Mouse (Mus musculus): Measurements from ENCODE around the gene Hapln1. TPM values are rescaled to one million over a fixed set of nuclear protein-coding genes. Genes with fewer than 3 reads are reported as not detected.

Hapln1 gene
- total and polyA plus RNA-seq, 2 experiments from 2014 or later = 0.46 to 0.64 TPM

DNA sequence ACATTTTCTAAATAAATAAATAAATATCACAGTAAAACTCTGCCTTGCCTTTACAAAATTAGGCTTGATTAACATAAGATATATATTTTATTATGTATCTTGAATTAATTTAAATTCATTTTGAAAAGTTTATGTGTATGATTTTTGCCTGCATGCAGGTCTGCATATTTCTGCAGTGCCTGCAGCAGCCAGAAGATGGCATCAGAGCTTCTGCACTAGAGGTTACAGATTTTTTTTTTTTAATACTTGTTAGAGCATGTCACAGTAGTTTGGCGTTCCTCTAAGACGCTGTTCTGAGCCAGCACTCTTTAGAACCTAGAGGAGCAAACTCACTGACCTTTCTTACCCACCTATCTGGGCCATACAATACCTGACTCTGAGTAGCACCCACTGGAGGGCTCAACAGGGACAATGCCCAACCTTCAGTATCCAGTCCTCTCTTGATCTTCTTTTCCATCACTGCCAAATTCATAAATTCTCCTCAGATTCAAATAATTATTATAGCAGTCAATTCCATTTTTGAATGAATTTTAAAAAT lies 8.7 kb downstream of the Hapln1 start:
- H3K27me3 ChIP-seq (ENCODE audit: control insufficient read depth, insufficient read depth, low read length) = no peaks in the 10 kb centered on the region
- no peaks in the 10 kb centered on the region for H3K36me3 ChIP-seq (replicated peaks; ENCODE audit: control insufficient read depth, insufficient read depth, low read length)
- no peak overlapping the region for H3K4me2 ChIP-seq (ENCODE audit: low read depth, low read length)
- no peak overlapping the region for H3K4me3 ChIP-seq (ENCODE audit: low read depth, low read length)
- H3K4me1 ChIP-seq (ENCODE audit: control insufficient read depth, insufficient read depth) = no peaks in the 10 kb centered on the region
- 15% methylated on average over 2 of the region's 2 CpGs for WGBS
- ATAC-seq (ENCODE audit: insufficient read depth, low read depth) (no peak), DNase-seq (ENCODE audit: low spot score) (no peak)
- no peaks in the 10 kb centered on the region for H3K9me3 ChIP-seq (replicated peaks; ENCODE audit: control insufficient read depth, low read length)
- H3K27ac ChIP-seq (ENCODE audit: low read depth) = no peak overlapping the region
- TF ChIP-seq EP300 (IDR thresholded peaks at IDR 0.05; ENCODE audit: low read depth) (no peak), CTCF (IDR thresholded peaks at IDR 0.05; ENCODE audit: low read depth) (peak; percentile 60)
- no peak overlapping the region for H3K9ac ChIP-seq (replicated peaks; ENCODE audit: low read depth, low read length)

DNA sequence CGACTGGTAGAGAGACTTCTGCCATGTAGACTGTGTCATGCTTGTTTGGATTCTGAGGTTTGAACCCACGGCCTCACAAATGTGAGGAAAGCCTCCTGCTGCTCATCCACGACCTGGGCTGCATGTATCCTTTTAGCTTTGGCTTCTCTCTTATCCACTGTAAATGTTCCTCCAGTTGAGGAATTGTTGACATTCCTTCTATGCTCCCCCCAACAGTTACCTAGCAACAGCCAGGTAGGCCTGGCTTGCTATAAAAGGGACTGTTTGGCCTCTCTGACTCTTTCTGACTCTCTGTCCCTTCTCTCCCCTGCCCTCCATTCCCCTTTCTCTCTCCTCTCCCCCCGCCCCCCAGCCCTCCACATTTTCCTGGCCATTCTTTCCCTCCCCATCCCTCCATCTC lies 9.9 kb downstream of the Hapln1 start:
- no peaks in the 10 kb centered on the region for H3K9me3 ChIP-seq (replicated peaks; ENCODE audit: control insufficient read depth, low read length)
- no peaks in the 10 kb centered on the region for H3K27me3 ChIP-seq (ENCODE audit: control insufficient read depth, insufficient read depth, low read length)
- H3K9ac ChIP-seq (replicated peaks; ENCODE audit: low read depth, low read length) = no peak overlapping the region
- TF ChIP-seq EP300 (IDR thresholded peaks at IDR 0.05; ENCODE audit: low read depth) = no peak
- TF ChIP-seq CTCF (IDR thresholded peaks at IDR 0.05; ENCODE audit: low read depth) = no peak
- 50% methylated on average over 4 of the region's 4 CpGs for WGBS
- no peak for DNase-seq (ENCODE audit: low spot score)
- no peaks in the 10 kb centered on the region for H3K4me1 ChIP-seq (ENCODE audit: control insufficient read depth, insufficient read depth)
- no peak overlapping the region for H3K4me3 ChIP-seq (ENCODE audit: low read depth, low read length)
- no peak overlapping the region for H3K4me2 ChIP-seq (ENCODE audit: low read depth, low read length)
- no peaks in the 10 kb centered on the region for H3K36me3 ChIP-seq (replicated peaks; ENCODE audit: control insufficient read depth, insufficient read depth, low read length)
- ATAC-seq (ENCODE audit: insufficient read depth, low read depth) = no peak
- H3K27ac ChIP-seq (ENCODE audit: low read depth) = no peak overlapping the region

DNA sequence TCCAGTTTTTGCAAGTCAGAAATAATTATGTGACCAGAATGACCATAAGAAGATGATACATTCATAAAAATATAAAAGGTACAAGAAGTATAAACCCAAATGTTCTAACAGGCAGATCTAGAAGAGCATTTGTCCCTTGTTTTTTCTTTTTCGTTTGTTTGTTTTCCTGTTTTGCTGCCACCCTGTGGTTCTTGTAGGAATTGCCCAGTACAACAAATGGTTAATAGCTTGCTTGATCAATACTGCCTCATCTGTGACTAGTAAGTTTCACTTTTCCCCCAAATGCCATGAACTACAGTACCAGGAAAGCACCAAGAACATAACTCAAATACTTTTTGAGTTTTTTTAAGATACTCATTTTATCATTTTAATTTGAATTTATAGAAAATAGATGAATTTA lies 11.9 kb downstream of the Hapln1 start:
- no peaks in the 10 kb centered on the region for H3K9me3 ChIP-seq (replicated peaks; ENCODE audit: control insufficient read depth, low read length)
- TF ChIP-seq EP300 (IDR thresholded peaks at IDR 0.05; ENCODE audit: low read depth) (no peak), CTCF (IDR thresholded peaks at IDR 0.05; ENCODE audit: low read depth) (peak; percentile 54)
- no peak overlapping the region for H3K4me3 ChIP-seq (ENCODE audit: low read depth, low read length)
- H3K9ac ChIP-seq (replicated peaks; ENCODE audit: low read depth, low read length) = no peak overlapping the region
- DNase-seq (ENCODE audit: low spot score) = no peak
- H3K4me1 ChIP-seq (ENCODE audit: control insufficient read depth, insufficient read depth) = no peaks in the 10 kb centered on the region
- 6% methylated on average over 1 of the region's 1 CpGs for WGBS
- H3K27me3 ChIP-seq (ENCODE audit: control insufficient read depth, insufficient read depth, low read length) = no peaks in the 10 kb centered on the region
- no peak for ATAC-seq (ENCODE audit: insufficient read depth, low read depth)
- H3K36me3 ChIP-seq (replicated peaks; ENCODE audit: control insufficient read depth, insufficient read depth, low read length) = no peaks in the 10 kb centered on the region
- H3K27ac ChIP-seq (ENCODE audit: low read depth) = no peak overlapping the region
- H3K4me2 ChIP-seq (ENCODE audit: low read depth, low read length) = no peak overlapping the region

DNA sequence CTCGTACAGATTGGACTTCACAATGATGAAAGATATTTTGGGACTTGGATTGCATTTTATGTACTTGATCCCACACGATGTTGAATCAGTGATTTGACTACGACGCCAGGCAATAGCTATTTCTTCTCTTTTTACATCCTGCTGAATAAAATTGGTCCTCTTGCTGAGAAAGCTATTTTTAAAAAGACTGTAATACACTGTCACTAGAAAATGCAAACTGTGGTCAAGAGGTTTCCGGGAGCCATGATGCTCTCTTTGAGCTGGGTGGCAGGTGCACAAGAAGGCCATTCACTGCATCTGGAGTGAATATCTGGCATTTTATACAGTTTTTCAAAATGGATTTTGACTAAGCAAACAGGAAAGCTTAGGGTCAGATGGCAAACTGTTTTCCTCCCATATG lies 24.9 kb downstream of the Hapln1 start:
- TF ChIP-seq EP300 (IDR thresholded peaks at IDR 0.05; ENCODE audit: low read depth) (no peak), CTCF (IDR thresholded peaks at IDR 0.05; ENCODE audit: low read depth) (no peak)
- H3K36me3 ChIP-seq (replicated peaks; ENCODE audit: control insufficient read depth, insufficient read depth, low read length) = no peaks in the 10 kb centered on the region
- H3K27me3 ChIP-seq (ENCODE audit: control insufficient read depth, insufficient read depth, low read length) = no peaks in the 10 kb centered on the region
- H3K4me3 ChIP-seq (ENCODE audit: low read depth, low read length) = no peak overlapping the region
- no peak overlapping the region for H3K27ac ChIP-seq (ENCODE audit: low read depth)
- no peak overlapping the region for H3K9ac ChIP-seq (replicated peaks; ENCODE audit: low read depth, low read length)
- H3K4me2 ChIP-seq (ENCODE audit: low read depth, low read length) = no peak overlapping the region
- 80% methylated on average over 5 of the region's 5 CpGs for WGBS
- H3K4me1 ChIP-seq (ENCODE audit: control insufficient read depth, insufficient read depth) = no peaks in the 10 kb centered on the region
- H3K9me3 ChIP-seq (replicated peaks; ENCODE audit: control insufficient read depth, low read length) = no peaks in the 10 kb centered on the region
- DNase-seq (ENCODE audit: low spot score) (no peak), ATAC-seq (ENCODE audit: insufficient read depth, low read depth) (no peak)

DNA sequence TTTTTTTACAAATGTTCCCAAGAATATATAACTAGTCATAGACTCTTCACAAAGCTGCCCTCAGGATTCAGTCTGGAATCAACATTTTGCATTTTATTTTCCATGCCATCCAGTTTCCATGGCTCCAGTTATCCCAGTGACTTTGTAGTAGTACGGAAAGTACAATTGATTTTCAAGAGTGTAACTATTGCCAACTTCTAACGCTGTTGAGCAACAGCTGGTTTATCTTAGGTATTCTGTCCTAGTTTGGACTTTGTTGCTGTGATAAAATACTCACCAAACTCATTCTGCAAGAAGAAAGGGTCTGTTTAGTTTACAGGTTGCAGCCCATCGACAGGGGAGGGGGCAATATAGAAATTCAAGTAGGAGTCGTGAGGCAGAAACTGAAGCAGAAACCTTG lies 26.7 kb downstream of the Hapln1 start:
- no peak overlapping the region for H3K4me2 ChIP-seq (ENCODE audit: low read depth, low read length)
- no peak overlapping the region for H3K9ac ChIP-seq (replicated peaks; ENCODE audit: low read depth, low read length)
- TF ChIP-seq EP300 (IDR thresholded peaks at IDR 0.05; ENCODE audit: low read depth) = no peak
- TF ChIP-seq CTCF (IDR thresholded peaks at IDR 0.05; ENCODE audit: low read depth) = no peak
- H3K9me3 ChIP-seq (replicated peaks; ENCODE audit: control insufficient read depth, low read length) = no peaks in the 10 kb centered on the region
- H3K4me1 ChIP-seq (ENCODE audit: control insufficient read depth, insufficient read depth) = no peaks in the 10 kb centered on the region
- DNase-seq (ENCODE audit: low spot score) (no peak), ATAC-seq (ENCODE audit: insufficient read depth, low read depth) (no peak)
- no peak overlapping the region for H3K27ac ChIP-seq (ENCODE audit: low read depth)
- WGBS = 63% methylated on average over 4 of the region's 4 CpGs
- no peak overlapping the region for H3K4me3 ChIP-seq (ENCODE audit: low read depth, low read length)
- H3K27me3 ChIP-seq (ENCODE audit: control insufficient read depth, insufficient read depth, low read length) = no peaks in the 10 kb centered on the region
- H3K36me3 ChIP-seq (replicated peaks; ENCODE audit: control insufficient read depth, insufficient read depth, low read length) = no peaks in the 10 kb centered on the region

DNA sequence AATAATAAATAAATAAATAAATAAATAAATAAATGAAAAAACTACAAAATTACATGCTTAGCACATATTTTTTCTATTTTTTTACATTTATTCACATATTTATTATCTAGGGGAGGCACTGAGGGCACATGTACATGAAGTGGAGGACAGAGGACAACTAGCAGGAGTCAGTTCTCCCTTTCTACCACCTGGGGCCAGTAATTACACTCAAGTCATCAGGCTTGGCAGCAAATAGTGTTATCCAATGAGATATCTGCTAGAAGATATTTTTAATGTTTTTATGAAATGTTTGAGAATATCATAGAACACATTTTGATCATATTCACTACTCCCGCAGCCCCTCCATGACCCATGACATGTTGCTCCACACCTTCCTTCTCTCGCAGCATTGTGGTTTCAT lies 39.5 kb downstream of the Hapln1 start:
- H3K27ac ChIP-seq (ENCODE audit: low read depth) = no peak overlapping the region
- no peaks in the 10 kb centered on the region for H3K9me3 ChIP-seq (replicated peaks; ENCODE audit: control insufficient read depth, low read length)
- H3K4me3 ChIP-seq (ENCODE audit: low read depth, low read length) = no peak overlapping the region
- no peaks in the 10 kb centered on the region for H3K36me3 ChIP-seq (replicated peaks; ENCODE audit: control insufficient read depth, insufficient read depth, low read length)
- no peak overlapping the region for H3K9ac ChIP-seq (replicated peaks; ENCODE audit: low read depth, low read length)
- no peaks in the 10 kb centered on the region for H3K4me1 ChIP-seq (ENCODE audit: control insufficient read depth, insufficient read depth)
- no peak for TF ChIP-seq EP300 (IDR thresholded peaks at IDR 0.05; ENCODE audit: low read depth)
- no peak for TF ChIP-seq CTCF (IDR thresholded peaks at IDR 0.05; ENCODE audit: low read depth)
- 86% methylated on average over 2 of the region's 2 CpGs for WGBS
- DNase-seq (ENCODE audit: low spot score) = no peak
- no peak for ATAC-seq (ENCODE audit: insufficient read depth, low read depth)
- H3K4me2 ChIP-seq (ENCODE audit: low read depth, low read length) = no peak overlapping the region
- no peaks in the 10 kb centered on the region for H3K27me3 ChIP-seq (ENCODE audit: control insufficient read depth, insufficient read depth, low read length)
